Mouse (Mus musculus) kidney, adult 2 months (tissue): ENCODE data around the gene Scd2. TPM values are rescaled to one million over a fixed set of nuclear protein-coding genes. Genes with fewer than 3 reads are reported as not detected.
"Not testable (repeated sequence)": the region's sequence is repeated elsewhere in the genome, so short reads cannot be mapped to it uniquely, and the experiment has no call there.

Experiments used
- DNase-seq: peaks from one replicate; pipeline ENCODE4 v3.0.0; 2021
- H3K27ac ChIP-seq: fragments of 200-500 bp; 2 replicates; pipeline ENCODE4 v1.5.1; 2012; ENCODE audit warnings: low read depth, low read length, control low read depth, inconsistent platforms; ENCODE audit not compliant: insufficient read depth
- H3K27me3 ChIP-seq: fragments of 200-500 bp; replicated peaks from 2 replicates; pipeline ENCODE4 v1.6.1; 2012; ENCODE audit warnings: mild to moderate bottlenecking, moderate library complexity, low read length, inconsistent platforms; ENCODE audit not compliant: control insufficient read depth, insufficient read depth
- H3K36me3 ChIP-seq: fragments of 200-500 bp; 2 replicates; pipeline ENCODE4 v1.6.1; 2012; ENCODE audit warnings: mild to moderate bottlenecking, moderate library complexity, low read length, inconsistent platforms; ENCODE audit not compliant: control insufficient read depth, insufficient read depth
- H3K4me1 ChIP-seq: fragments of 200-500 bp; 2 replicates; pipeline ENCODE4 v1.6.1; 2011; ENCODE audit warnings: low read length; ENCODE audit not compliant: control insufficient read depth, insufficient read depth
- H3K4me3 ChIP-seq: fragments of 200-500 bp; 2 replicates; pipeline ENCODE4 v1.5.1; 2011; ENCODE audit warnings: mild to moderate bottlenecking, low read depth, low read length, control low read depth; ENCODE audit not compliant: insufficient read depth
- CTCF ChIP-seq: fragments of 200-500 bp; conservative IDR thresholded peaks from 2 replicates; pipeline ENCODE4 v1.5.1; 2011; ENCODE audit warnings: low read depth, mild to moderate bottlenecking, control low read depth, low read length, moderate library complexity, mixed read lengths; ENCODE audit not compliant: insufficient read depth, insufficient read length
- POLR2A ChIP-seq: fragments of 200-500 bp; IDR thresholded peaks from one replicate; pipeline ENCODE4 v1.6.1; 2011; ENCODE audit warnings: low read depth, low read length, control low read depth
- WGBS: fragments of 180-500 bp; shearing (Covaris S2); methylation state at CpG from one replicate; pipeline ENCODE4 v1.1.7; 2018; 5-methylcytosine and 5-hydroxymethylcytosine counted together
- polyA plus RNA-seq: library from polyadenylated mRNA; depleted of rRNA; stranded (reverse); fragments of >200 nt; gene quantifications from 2 replicates; pipeline ENCODE4 v1.2.3, GENCODE M21; 2012; rRNA removed

The Scd2 gene
- 61.3 and 63.9 TPM in 2 replicates for polyA plus RNA-seq

- peak within 1 kb of the TSS; percentile 83 for H3K27ac ChIP-seq
- 12% methylated on average over 21 of the region's 21 CpGs for WGBS
- DNase-seq, result no peak
- no peak for TF ChIP-seq CTCF
- peak within 1 kb of the TSS; percentile 74 for H3K4me3 ChIP-seq
- no peaks in the 10 kb centered on the region for H3K27me3 ChIP-seq
- H3K36me3 ChIP-seq, result no peaks in the 10 kb centered on the region
- H3K4me1 ChIP-seq, result peaks cover 7% of the 10 kb centered on the region; the same call in 1 of the 2 replicates
Measured at GRCm38 (mm10) chr19:44292941-44293768, at the start of gene Scd2. Gene Scd2, plus strand, starts transcription at chr19:44293674.

GRCm38 (mm10) chr19:44245761-44246171 lies 47.7 kb upstream of the Scd2 start:
- TF ChIP-seq CTCF (0 out of 2 replicates have a peak, but pooled peaks have one; percentile 4), POLR2A (no peak)
- H3K4me1 ChIP-seq, result peaks cover 8% of the 10 kb centered on the region; the same call in 1 of the 2 replicates
- no peaks in the 10 kb centered on the region for H3K36me3 ChIP-seq
- DNase-seq, result peak; percentile 51
- H3K27ac ChIP-seq, result no peak overlapping the region
- WGBS, result 1% methylated on average over 5 of the region's 5 CpGs
- no peak overlapping the region for H3K4me3 ChIP-seq
- H3K27me3 ChIP-seq, result no peaks in the 10 kb centered on the region

GRCm38 (mm10) chr19:44246341-44246911 lies 47.0 kb upstream of the Scd2 start:
- no peak for DNase-seq
- 70% methylated on average over 11 of the region's 11 CpGs for WGBS
- TF ChIP-seq CTCF (no peak), POLR2A (no peak)
- no peaks in the 10 kb centered on the region for H3K27me3 ChIP-seq
- H3K4me3 ChIP-seq, result no peak overlapping the region
- no peaks in the 10 kb centered on the region for H3K36me3 ChIP-seq
- peaks cover 8% of the 10 kb centered on the region; the same call in 1 of the 2 replicates for H3K4me1 ChIP-seq
- H3K27ac ChIP-seq, result no peak overlapping the region

- no peak for DNase-seq
- peak overlapping the region; percentile 42 for H3K27ac ChIP-seq
- TF ChIP-seq POLR2A (no peak), CTCF (no peak)
- no peaks in the 10 kb centered on the region for H3K36me3 ChIP-seq
- H3K4me3 ChIP-seq, result peak overlapping the region; percentile 38
- 14% methylated on average over 25 of the region's 25 CpGs for WGBS
- H3K4me1 ChIP-seq, result peaks cover 8% of the 10 kb centered on the region; the same call in 1 of the 2 replicates
- no peaks in the 10 kb centered on the region for H3K27me3 ChIP-seq
Measured at GRCm38 (mm10) chr19:44247281-44248080, 46.0 kb upstream of the Scd2 start.

- no peak for TF ChIP-seq CTCF
- TF ChIP-seq POLR2A, result peak; percentile 43
- peak overlapping the region; percentile 38 for H3K4me3 ChIP-seq
- peaks cover 10% of the 10 kb centered on the region; the same call in 1 of the 2 replicates for H3K4me1 ChIP-seq
- H3K27me3 ChIP-seq, result no peaks in the 10 kb centered on the region
- peak overlapping the region; percentile 79 for H3K27ac ChIP-seq
- peak; percentile 98 for DNase-seq
- WGBS, result 4% methylated on average over 36 of the region's 36 CpGs
- H3K36me3 ChIP-seq, result no peaks in the 10 kb centered on the region
Measured at GRCm38 (mm10) chr19:44248081-44248853, 45.2 kb upstream of the Scd2 start.

- WGBS, result 72% methylated on average over 11 of the region's 11 CpGs
- H3K27me3 ChIP-seq, result no peaks in the 10 kb centered on the region
- no peak overlapping the region for H3K4me3 ChIP-seq
- H3K36me3 ChIP-seq, result no peaks in the 10 kb centered on the region
- no peak overlapping the region for H3K27ac ChIP-seq
- DNase-seq, result no peak
- peaks cover 16% of the 10 kb centered on the region; the same call in 1 of the 2 replicates for H3K4me1 ChIP-seq
- TF ChIP-seq POLR2A, result no peak
- no peak for TF ChIP-seq CTCF
Measured at GRCm38 (mm10) chr19:44248854-44249351, 44.6 kb upstream of the Scd2 start.

- H3K27ac ChIP-seq, DNase-seq, H3K4me3 ChIP-seq, H3K36me3 ChIP-seq, H3K27me3 ChIP-seq: not testable (repeated sequence)
- H3K4me1 ChIP-seq, result peaks cover 16% of the 10 kb centered on the region; the same call in 1 of the 2 replicates
- WGBS, result 92% methylated on average over 6 of the region's 6 CpGs
Measured at GRCm38 (mm10) chr19:44251138-44251537, 42.3 kb upstream of the Scd2 start.
